Mouse (Mus musculus): Measurements from ENCODE around the gene Rnf113a2. TPM values are rescaled to one million over a fixed set of nuclear protein-coding genes. Genes with fewer than 3 reads are reported as not detected.
A peak's percentile ranks its signal among the peaks of the same experiment; 100 is the strongest.

Gene Rnf113a2
- 22.7 and 25.4 TPM in 2 replicates for polyA plus RNA-seq (2014; fragmentation: Nextera tagmentation; extraction: Ambion mirVana)

- Histone ChIP-seq H3K4me1 (ENCODE audit: control insufficient read depth, insufficient read depth, low read length) (peaks cover 2% of the 10 kb centered on the region; the same call in 1 of the 2 replicates), H3K4me3 (ENCODE audit: low read depth, low read length) (peak within 1 kb of the TSS; percentile 56), H3K4me2 (ENCODE audit: low read depth, low read length) (peak within 1 kb of the TSS; percentile 76), H3K27me3 (ENCODE audit: control insufficient read depth, insufficient read depth, low read length) (no peaks in the 10 kb centered on the region), H3K27ac (ENCODE audit: low read depth, low read length) (peak within 1 kb of the TSS; percentile 91), H3K9ac (replicated peaks; ENCODE audit: low read depth, low read length) (peak within 1 kb of the TSS; percentile 66), H3K9me3 (ENCODE audit: control insufficient read depth, low read length) (no peaks in the 10 kb centered on the region), H3K36me3 (ENCODE audit: control insufficient read depth, insufficient read depth, low read length) (no peaks in the 10 kb centered on the region)
- peak; percentile 95 for ATAC-seq (ENCODE audit: low read depth)
- 2% methylated on average over 50 of the region's 50 CpGs for WGBS
These were observed at the start of gene Rnf113a2 for GRCm38 (mm10) chr12:84416834-84417604. Gene Rnf113a2, plus strand, starts transcription at chr12:84417196.

- ATAC-seq (ENCODE audit: low read depth), result no peak
- no peak overlapping the region for H3K27ac ChIP-seq (ENCODE audit: low read depth, low read length)
These were observed 45.3 kb upstream of the Rnf113a2 start for GRCm38 (mm10) chr12:84371647-84372046.

GRCm38 (mm10) chr12:84373831-84374481 lies 43.0 kb upstream of the Rnf113a2 start:
- Histone ChIP-seq H3K27ac (ENCODE audit: low read depth, low read length) (peak overlapping the region; percentile 13; the same call in 1 of the 2 replicates), H3K4me2 (ENCODE audit: low read depth, low read length) (no peak overlapping the region), H3K4me3 (ENCODE audit: low read depth, low read length) (no peak overlapping the region), H3K9me3 (ENCODE audit: control insufficient read depth, low read length) (no peaks in the 10 kb centered on the region), H3K9ac (replicated peaks; ENCODE audit: low read depth, low read length) (no peak overlapping the region), H3K27me3 (ENCODE audit: control insufficient read depth, insufficient read depth, low read length) (no peaks in the 10 kb centered on the region), H3K4me1 (ENCODE audit: control insufficient read depth, insufficient read depth, low read length) (peaks cover 11% of the 10 kb centered on the region; the same call in 1 of the 2 replicates), H3K36me3 (ENCODE audit: control insufficient read depth, insufficient read depth, low read length) (peaks cover 32% of the 10 kb centered on the region)
- peak; percentile 69; the same call in 1 of the 2 replicates for ATAC-seq (ENCODE audit: low read depth)
- 32% methylated on average over 6 of the region's 6 CpGs for WGBS

More at GRCm38 (mm10) chr12:84371647-84372046, 45.3 kb upstream of the Rnf113a2 start:
- Histone ChIP-seq H3K27me3 (ENCODE audit: control insufficient read depth, insufficient read depth, low read length) (no peaks in the 10 kb centered on the region), H3K9ac (replicated peaks; ENCODE audit: low read depth, low read length) (no peak overlapping the region), H3K4me3 (ENCODE audit: low read depth, low read length) (no peak overlapping the region), H3K36me3 (ENCODE audit: control insufficient read depth, insufficient read depth, low read length) (peaks cover 44% of the 10 kb centered on the region), H3K4me1 (ENCODE audit: control insufficient read depth, insufficient read depth, low read length) (peaks cover 11% of the 10 kb centered on the region; the same call in 1 of the 2 replicates), H3K9me3 (ENCODE audit: control insufficient read depth, low read length) (no peaks in the 10 kb centered on the region), H3K4me2 (ENCODE audit: low read depth, low read length) (no peak overlapping the region)
- WGBS, result 95% methylated on average over 5 of the region's 5 CpGs

- no peak for ATAC-seq (ENCODE audit: low read depth)
- Histone ChIP-seq H3K36me3 (ENCODE audit: control insufficient read depth, insufficient read depth, low read length) (no peaks in the 10 kb centered on the region; the same call in 1 of the 2 replicates), H3K9ac (replicated peaks; ENCODE audit: low read depth, low read length) (no peak overlapping the region), H3K27me3 (ENCODE audit: control insufficient read depth, insufficient read depth, low read length) (no peaks in the 10 kb centered on the region), H3K4me2 (ENCODE audit: low read depth, low read length) (no peak overlapping the region), H3K4me3 (ENCODE audit: low read depth, low read length) (no peak overlapping the region), H3K9me3 (ENCODE audit: control insufficient read depth, low read length) (no peaks in the 10 kb centered on the region), H3K4me1 (ENCODE audit: control insufficient read depth, insufficient read depth, low read length) (no peaks in the 10 kb centered on the region), H3K27ac (ENCODE audit: low read depth, low read length) (no peak overlapping the region)
- WGBS, result 84% methylated on average over 4 of the region's 4 CpGs
These were observed 34.6 kb upstream of the Rnf113a2 start for GRCm38 (mm10) chr12:84382369-84382768.

- Histone ChIP-seq H3K9ac (replicated peaks; ENCODE audit: low read depth, low read length) (no peak overlapping the region), H3K4me1 (ENCODE audit: control insufficient read depth, insufficient read depth, low read length) (no peaks in the 10 kb centered on the region), H3K27me3 (ENCODE audit: control insufficient read depth, insufficient read depth, low read length) (no peaks in the 10 kb centered on the region), H3K4me2 (ENCODE audit: low read depth, low read length) (no peak overlapping the region), H3K4me3 (ENCODE audit: low read depth, low read length) (no peak overlapping the region), H3K9me3 (ENCODE audit: control insufficient read depth, low read length) (no peaks in the 10 kb centered on the region), H3K27ac (ENCODE audit: low read depth, low read length) (no peak overlapping the region), H3K36me3 (ENCODE audit: control insufficient read depth, insufficient read depth, low read length) (no peaks in the 10 kb centered on the region; the same call in 1 of the 2 replicates)
- WGBS, result 67% methylated on average over 5 of the region's 5 CpGs
- no peak for ATAC-seq (ENCODE audit: low read depth)
These were observed 32.3 kb upstream of the Rnf113a2 start for GRCm38 (mm10) chr12:84384644-84385081.

- Histone ChIP-seq H3K9ac (replicated peaks; ENCODE audit: low read depth, low read length) (no peak overlapping the region), H3K27me3 (ENCODE audit: control insufficient read depth, insufficient read depth, low read length) (no peaks in the 10 kb centered on the region), H3K4me2 (ENCODE audit: low read depth, low read length) (no peak overlapping the region), H3K27ac (ENCODE audit: low read depth, low read length) (no peak overlapping the region), H3K4me1 (ENCODE audit: control insufficient read depth, insufficient read depth, low read length) (no peaks in the 10 kb centered on the region), H3K9me3 (ENCODE audit: control insufficient read depth, low read length) (no peaks in the 10 kb centered on the region), H3K36me3 (ENCODE audit: control insufficient read depth, insufficient read depth, low read length) (no peaks in the 10 kb centered on the region; the same call in 1 of the 2 replicates), H3K4me3 (ENCODE audit: low read depth, low read length) (no peak overlapping the region)
- 94% methylated on average over 4 of the region's 4 CpGs for WGBS
- no peak for ATAC-seq (ENCODE audit: low read depth)
These were observed 31.6 kb upstream of the Rnf113a2 start for GRCm38 (mm10) chr12:84385408-84385807.

GRCm38 (mm10) chr12:84388097-84388496 lies 28.9 kb upstream of the Rnf113a2 start:
- 91% methylated on average over 8 of the region's 8 CpGs for WGBS
- no peaks in the 10 kb centered on the region for H3K27me3 ChIP-seq (ENCODE audit: control insufficient read depth, insufficient read depth, low read length)
- H3K4me1 ChIP-seq (ENCODE audit: control insufficient read depth, insufficient read depth, low read length), result no peaks in the 10 kb centered on the region
- no peak overlapping the region for H3K9ac ChIP-seq (replicated peaks; ENCODE audit: low read depth, low read length)
- H3K4me3 ChIP-seq (ENCODE audit: low read depth, low read length), result no peak overlapping the region
- no peak overlapping the region for H3K4me2 ChIP-seq (ENCODE audit: low read depth, low read length)
- H3K36me3 ChIP-seq (ENCODE audit: control insufficient read depth, insufficient read depth, low read length), result no peaks in the 10 kb centered on the region; the same call in 1 of the 2 replicates
- H3K27ac ChIP-seq (ENCODE audit: low read depth, low read length), result no peak overlapping the region
- no peaks in the 10 kb centered on the region for H3K9me3 ChIP-seq (ENCODE audit: control insufficient read depth, low read length)
- no peak for ATAC-seq (ENCODE audit: low read depth)

- no peaks in the 10 kb centered on the region for H3K27me3 ChIP-seq (ENCODE audit: control insufficient read depth, insufficient read depth, low read length)
- 75% methylated on average over 14 of the region's 14 CpGs for WGBS
- H3K4me2 ChIP-seq (ENCODE audit: low read depth, low read length), result no peak overlapping the region
These were observed 28.1 kb upstream of the Rnf113a2 start for GRCm38 (mm10) chr12:84388774-84389400.

More at GRCm38 (mm10) chr12:84388774-84389400, 28.1 kb upstream of the Rnf113a2 start:
- no peak overlapping the region for H3K27ac ChIP-seq (ENCODE audit: low read depth, low read length)
- H3K9ac ChIP-seq (replicated peaks; ENCODE audit: low read depth, low read length), result no peak overlapping the region
- no peaks in the 10 kb centered on the region for H3K9me3 ChIP-seq (ENCODE audit: control insufficient read depth, low read length)
- no peaks in the 10 kb centered on the region; the same call in 1 of the 2 replicates for H3K36me3 ChIP-seq (ENCODE audit: control insufficient read depth, insufficient read depth, low read length)
- H3K4me3 ChIP-seq (ENCODE audit: low read depth, low read length), result no peak overlapping the region
- H3K4me1 ChIP-seq (ENCODE audit: control insufficient read depth, insufficient read depth, low read length), result no peaks in the 10 kb centered on the region
- no peak for ATAC-seq (ENCODE audit: low read depth)
